Mouse (Mus musculus): ENCODE results near the gene Gm10715.
"Not testable (repeated sequence)": the region's sequence is repeated elsewhere in the genome, so short reads cannot be mapped to it uniquely, and the experiment has no call there.

Gm10715 gene

GRCm38 (mm10) chr9:3018944-3019343 is 17.7 kb upstream of the Gm10715 start:
- not testable (repeated sequence) for H3K36me3 ChIP-seq (ENCODE audit: insufficient read depth, low read length); H3K27me3 ChIP-seq (ENCODE audit: insufficient read depth, low read length); H3K4me3 ChIP-seq (replicated peaks; ENCODE audit: low read length); H3K9me3 ChIP-seq (ENCODE audit: low read length); H3K4me1 ChIP-seq (replicated peaks; ENCODE audit: low read depth, low read length)

GRCm38 (mm10) chr9:3019835-3020727 is 16.6 kb upstream of the Gm10715 start:
- H3K27me3 ChIP-seq (ENCODE audit: insufficient read depth, low read length); H3K4me1 ChIP-seq (replicated peaks; ENCODE audit: low read depth, low read length); H3K36me3 ChIP-seq (ENCODE audit: insufficient read depth, low read length); H3K9me3 ChIP-seq (ENCODE audit: low read length); H3K4me3 ChIP-seq (replicated peaks; ENCODE audit: low read length): not testable (repeated sequence)

GRCm38 (mm10) chr9:3022316-3023008 is 14.2 kb upstream of the Gm10715 start:
- H3K36me3 ChIP-seq (ENCODE audit: insufficient read depth, low read length); H3K4me1 ChIP-seq (replicated peaks; ENCODE audit: low read depth, low read length); H3K4me3 ChIP-seq (replicated peaks; ENCODE audit: low read length); H3K9me3 ChIP-seq (ENCODE audit: low read length); H3K27me3 ChIP-seq (ENCODE audit: insufficient read depth, low read length): not testable (repeated sequence)

- H3K4me1 ChIP-seq (replicated peaks; ENCODE audit: low read depth, low read length); H3K9me3 ChIP-seq (ENCODE audit: low read length); H3K36me3 ChIP-seq (ENCODE audit: insufficient read depth, low read length); H3K27me3 ChIP-seq (ENCODE audit: insufficient read depth, low read length); H3K4me3 ChIP-seq (replicated peaks; ENCODE audit: low read length): not testable (repeated sequence)
These were observed 13.2 kb upstream of the Gm10715 start, which contains the start of gene Gm10718 for GRCm38 (mm10) chr9:3023312-3023984. Gm10718 (plus strand) TSS chr9:3023547.

GRCm38 (mm10) chr9:3023985-3024648 is 12.6 kb upstream of the Gm10715 start:
- not testable (repeated sequence) for H3K9me3 ChIP-seq (ENCODE audit: low read length); H3K36me3 ChIP-seq (ENCODE audit: insufficient read depth, low read length); H3K27me3 ChIP-seq (ENCODE audit: insufficient read depth, low read length); H3K4me3 ChIP-seq (replicated peaks; ENCODE audit: low read length); H3K4me1 ChIP-seq (replicated peaks; ENCODE audit: low read depth, low read length)

- H3K36me3 ChIP-seq (ENCODE audit: insufficient read depth, low read length); H3K9me3 ChIP-seq (ENCODE audit: low read length); H3K4me1 ChIP-seq (replicated peaks; ENCODE audit: low read depth, low read length); H3K4me3 ChIP-seq (replicated peaks; ENCODE audit: low read length); H3K27me3 ChIP-seq (ENCODE audit: insufficient read depth, low read length): not testable (repeated sequence)
These were observed 11.7 kb upstream of the Gm10715 start, which contains the start of gene Gm10717 for GRCm38 (mm10) chr9:3024912-3025467. Gm10717 (plus strand) TSS chr9:3025417.

- H3K27me3 ChIP-seq (ENCODE audit: insufficient read depth, low read length); H3K9me3 ChIP-seq (ENCODE audit: low read length); H3K36me3 ChIP-seq (ENCODE audit: insufficient read depth, low read length); H3K4me1 ChIP-seq (replicated peaks; ENCODE audit: low read depth, low read length); H3K4me3 ChIP-seq (replicated peaks; ENCODE audit: low read length): not testable (repeated sequence)
These were observed 11.0 kb upstream of the Gm10715 start for GRCm38 (mm10) chr9:3025653-3026052.

- H3K36me3 ChIP-seq (ENCODE audit: insufficient read depth, low read length); H3K27me3 ChIP-seq (ENCODE audit: insufficient read depth, low read length); H3K9me3 ChIP-seq (ENCODE audit: low read length); H3K4me1 ChIP-seq (replicated peaks; ENCODE audit: low read depth, low read length); H3K4me3 ChIP-seq (replicated peaks; ENCODE audit: low read length): not testable (repeated sequence)
These were observed 10.5 kb upstream of the Gm10715 start for GRCm38 (mm10) chr9:3026136-3026535.

- H3K9me3 ChIP-seq (ENCODE audit: low read length); H3K36me3 ChIP-seq (ENCODE audit: insufficient read depth, low read length); H3K4me1 ChIP-seq (replicated peaks; ENCODE audit: low read depth, low read length); H3K27me3 ChIP-seq (ENCODE audit: insufficient read depth, low read length); H3K4me3 ChIP-seq (replicated peaks; ENCODE audit: low read length): not testable (repeated sequence)
These were observed 9.9 kb upstream of the Gm10715 start for GRCm38 (mm10) chr9:3026741-3027140.

GRCm38 (mm10) chr9:3027200-3027599 is 9.5 kb upstream of the Gm10715 start:
- H3K9me3 ChIP-seq (ENCODE audit: low read length); H3K27me3 ChIP-seq (ENCODE audit: insufficient read depth, low read length); H3K4me1 ChIP-seq (replicated peaks; ENCODE audit: low read depth, low read length); H3K36me3 ChIP-seq (ENCODE audit: insufficient read depth, low read length); H3K4me3 ChIP-seq (replicated peaks; ENCODE audit: low read length): not testable (repeated sequence)

GRCm38 (mm10) chr9:3029276-3030000 is 7.2 kb upstream of the Gm10715 start:
- H3K9me3 ChIP-seq (ENCODE audit: low read length); H3K4me3 ChIP-seq (replicated peaks; ENCODE audit: low read length); H3K27me3 ChIP-seq (ENCODE audit: insufficient read depth, low read length): not testable (repeated sequence)

GRCm38 (mm10) chr9:3030677-3031318 is 5.9 kb upstream of the Gm10715 start:
- H3K4me1 ChIP-seq (replicated peaks; ENCODE audit: low read depth, low read length); H3K9me3 ChIP-seq (ENCODE audit: low read length); H3K27me3 ChIP-seq (ENCODE audit: insufficient read depth, low read length); H3K36me3 ChIP-seq (ENCODE audit: insufficient read depth, low read length); H3K4me3 ChIP-seq (replicated peaks; ENCODE audit: low read length): not testable (repeated sequence)

More at GRCm38 (mm10) chr9:3029276-3030000, 7.2 kb upstream of the Gm10715 start:
- H3K36me3 ChIP-seq (ENCODE audit: insufficient read depth, low read length); H3K4me1 ChIP-seq (replicated peaks; ENCODE audit: low read depth, low read length): not testable (repeated sequence)
